Mouse (Mus musculus) neural tube, embryonic 14.5 days (tissue): ENCODE measurements around the gene Arfrp1. TPM values are rescaled to one million over a fixed set of nuclear protein-coding genes. Genes with fewer than 3 reads are reported as not detected.

ENCODE experiments used
- ATAC-seq: fragments of 200-750 bp; cut with Nextera tagmentation; 2 replicates; pipeline ENCODE4 v1.8.0; 2017; ENCODE audit warnings: low read depth, mild to moderate bottlenecking, moderate TSS enrichment, moderate library complexity
- H3K27ac ChIP-seq: fragments of 300-500 bp; sonication (generic); 2 replicates; pipeline ENCODE4 v1.5.1; 2014; ENCODE audit warnings: low read depth, mild to moderate bottlenecking, control low read depth, low read length, moderate library complexity, mixed read lengths
- H3K27me3 ChIP-seq: fragments of 300-500 bp; sonication (generic); 2 replicates; pipeline ENCODE4 v1.6.1; 2014; ENCODE audit warnings: low read length; ENCODE audit not compliant: control insufficient read depth, insufficient read depth
- H3K36me3 ChIP-seq: fragments of 300-500 bp; sonication (generic); 2 replicates; pipeline ENCODE4 v1.6.1; 2014; ENCODE audit warnings: low read length, mixed read lengths; ENCODE audit not compliant: control insufficient read depth, insufficient read depth
- H3K4me1 ChIP-seq: fragments of 300-500 bp; sonication (generic); 2 replicates; pipeline ENCODE4 v1.6.1; 2014; ENCODE audit warnings: low read length; ENCODE audit not compliant: control insufficient read depth, insufficient read depth
- H3K4me2 ChIP-seq: fragments of 300-500 bp; sonication (generic); 2 replicates; pipeline ENCODE4 v1.6.1; 2014; ENCODE audit warnings: mild to moderate bottlenecking, low read depth, low read length, control low read depth
- H3K4me3 ChIP-seq: fragments of 300-500 bp; sonication (generic); 2 replicates; pipeline ENCODE4 v1.5.1; 2014; ENCODE audit warnings: low read depth, low read length, control low read depth, mixed read lengths
- H3K9ac ChIP-seq: fragments of 300-500 bp; sonication (generic); replicated peaks from 2 replicates; pipeline ENCODE4 v1.6.1; 2014; ENCODE audit warnings: low read depth, mild to moderate bottlenecking, control low read depth, low read length, mixed read lengths
- H3K9me3 ChIP-seq: fragments of 300-500 bp; sonication (generic); 2 replicates; pipeline ENCODE4 v1.6.1; 2016; ENCODE audit warnings: low read length; ENCODE audit not compliant: control insufficient read depth
- WGBS: fragments of 180-500 bp; shearing (Covaris S2); extraction: QIAGEN DNeasy Blood & Tissue Kit; methylation state at CpG from one replicate; pipeline ENCODE4 v1.1.7; 2014; 5-methylcytosine and 5-hydroxymethylcytosine counted together
- polyA plus RNA-seq: library from polyadenylated mRNA; unstranded; fragments of >200 nt; fragmentation: Nextera tagmentation; extraction: Ambion mirVana; gene quantifications from 2 replicates; pipeline ENCODE4 v1.2.1, GENCODE M21; 2014

Arfrp1 gene
- polyA plus RNA-seq, 1 experiment from 2014 or later: 66.0 TPM

- no peak overlapping the region for H3K27ac ChIP-seq
- 89% methylated on average over 3 of the region's 3 CpGs for WGBS
- peak overlapping the region; percentile 84 for H3K9ac ChIP-seq
- peaks cover 30% of the 10 kb centered on the region for H3K4me1 ChIP-seq
- no peaks in the 10 kb centered on the region for H3K9me3 ChIP-seq
- peak overlapping the region; percentile 99 for H3K4me2 ChIP-seq
- H3K36me3 ChIP-seq: peaks cover 41% of the 10 kb centered on the region
- H3K4me3 ChIP-seq: peak overlapping the region; percentile 94
- no peak for ATAC-seq
- H3K27me3 ChIP-seq: no peaks in the 10 kb centered on the region
Observed at GRCm38 (mm10) chr2:181363946-181364345, 1.3 kb downstream of the Arfrp1 start.

- 82% methylated on average over 3 of the region's 3 CpGs for WGBS
- no peak overlapping the region for H3K4me2 ChIP-seq
- no peaks in the 10 kb centered on the region for H3K4me1 ChIP-seq
- H3K9ac ChIP-seq: no peak overlapping the region
- no peak overlapping the region for H3K4me3 ChIP-seq
- H3K36me3 ChIP-seq: peaks cover 56% of the 10 kb centered on the region
- H3K27ac ChIP-seq: no peak overlapping the region
- no peaks in the 10 kb centered on the region for H3K9me3 ChIP-seq
- H3K27me3 ChIP-seq: no peaks in the 10 kb centered on the region
- no peak for ATAC-seq
Observed at GRCm38 (mm10) chr2:181356780-181357179, 8.4 kb downstream of the Arfrp1 start.

- Histone ChIP-seq H3K9ac (no peak overlapping the region), H3K4me3 (no peak overlapping the region), H3K36me3 (peaks cover 21% of the 10 kb centered on the region), H3K9me3 (no peaks in the 10 kb centered on the region), H3K27me3 (no peaks in the 10 kb centered on the region), H3K4me2 (no peak overlapping the region), H3K4me1 (no peaks in the 10 kb centered on the region), H3K27ac (no peak overlapping the region)
- WGBS: 97% methylated on average over 6 of the region's 6 CpGs
- ATAC-seq: no peak
Observed at GRCm38 (mm10) chr2:181342766-181343165, 22.4 kb downstream of the Arfrp1 start.

- Histone ChIP-seq H3K4me2 (no peak overlapping the region), H3K27ac (no peak overlapping the region), H3K4me1 (no peaks in the 10 kb centered on the region), H3K27me3 (no peaks in the 10 kb centered on the region), H3K9ac (no peak overlapping the region), H3K4me3 (no peak overlapping the region), H3K36me3 (peaks cover 20% of the 10 kb centered on the region), H3K9me3 (no peaks in the 10 kb centered on the region)
- ATAC-seq: no peak
- 94% methylated on average over 4 of the region's 4 CpGs for WGBS
Observed at GRCm38 (mm10) chr2:181340426-181340825, 24.8 kb downstream of the Arfrp1 start.

- Histone ChIP-seq H3K9me3 (no peaks in the 10 kb centered on the region), H3K27me3 (no peaks in the 10 kb centered on the region), H3K9ac (no peak overlapping the region), H3K36me3 (peaks cover 31% of the 10 kb centered on the region), H3K4me2 (no peak overlapping the region), H3K4me3 (no peak overlapping the region), H3K27ac (no peak overlapping the region), H3K4me1 (no peaks in the 10 kb centered on the region)
- no peak for ATAC-seq
- WGBS: 70% methylated on average over 3 of the region's 3 CpGs
Observed at GRCm38 (mm10) chr2:181334023-181334422, 31.2 kb downstream of the Arfrp1 start.

GRCm38 (mm10) chr2:181332542-181332941, 32.7 kb downstream of the Arfrp1 start:
- Histone ChIP-seq H3K4me1 (no peaks in the 10 kb centered on the region), H3K4me3 (no peak overlapping the region), H3K9ac (no peak overlapping the region), H3K36me3 (peaks cover 32% of the 10 kb centered on the region), H3K4me2 (no peak overlapping the region), H3K9me3 (no peaks in the 10 kb centered on the region), H3K27ac (no peak overlapping the region), H3K27me3 (no peaks in the 10 kb centered on the region)
- ATAC-seq: no peak

- no peak overlapping the region for H3K4me3 ChIP-seq
- no peak for ATAC-seq
- H3K36me3 ChIP-seq: peaks cover 40% of the 10 kb centered on the region
- H3K9me3 ChIP-seq: no peaks in the 10 kb centered on the region
- WGBS: 95% methylated on average over 2 of the region's 2 CpGs
- no peaks in the 10 kb centered on the region for H3K4me1 ChIP-seq
- no peak overlapping the region for H3K27ac ChIP-seq
- no peaks in the 10 kb centered on the region for H3K27me3 ChIP-seq
- no peak overlapping the region for H3K9ac ChIP-seq
- no peak overlapping the region for H3K4me2 ChIP-seq
Observed at GRCm38 (mm10) chr2:181326098-181326497, 39.1 kb downstream of the Arfrp1 start.

GRCm38 (mm10) chr2:181322136-181322535, 43.1 kb downstream of the Arfrp1 start:
- H3K36me3 ChIP-seq: peaks cover 20% of the 10 kb centered on the region
- H3K4me2 ChIP-seq: no peak overlapping the region
- ATAC-seq: no peak
- WGBS: 61% methylated on average over 5 of the region's 5 CpGs
- H3K4me3 ChIP-seq: no peak overlapping the region
- no peaks in the 10 kb centered on the region for H3K27me3 ChIP-seq
- H3K9ac ChIP-seq: no peak overlapping the region
- no peak overlapping the region for H3K27ac ChIP-seq
- H3K4me1 ChIP-seq: peaks cover 7% of the 10 kb centered on the region; the same call in 1 of the 2 replicates
- H3K9me3 ChIP-seq: no peaks in the 10 kb centered on the region

GRCm38 (mm10) chr2:181320103-181320499, 45.1 kb downstream of the Arfrp1 start:
- no peaks in the 10 kb centered on the region for H3K27me3 ChIP-seq
- ATAC-seq: 0 out of 2 replicates have a peak, but pooled peaks have one; percentile 9
- H3K4me1 ChIP-seq: peaks cover 7% of the 10 kb centered on the region; the same call in 1 of the 2 replicates
- H3K27ac ChIP-seq: no peak overlapping the region
- peak overlapping the region; percentile 25; the same call in 1 of the 2 replicates for H3K9ac ChIP-seq
- peak overlapping the region; percentile 52 for H3K4me3 ChIP-seq
- H3K4me2 ChIP-seq: peak overlapping the region; percentile 49
- no peaks in the 10 kb centered on the region for H3K9me3 ChIP-seq
- H3K36me3 ChIP-seq: peaks cover 17% of the 10 kb centered on the region; the same call in 1 of the 2 replicates
- WGBS: 13% methylated on average over 7 of the region's 7 CpGs
